ENCODE assay signal across 10 mouse cellular contexts in the genomic region with DNA sequence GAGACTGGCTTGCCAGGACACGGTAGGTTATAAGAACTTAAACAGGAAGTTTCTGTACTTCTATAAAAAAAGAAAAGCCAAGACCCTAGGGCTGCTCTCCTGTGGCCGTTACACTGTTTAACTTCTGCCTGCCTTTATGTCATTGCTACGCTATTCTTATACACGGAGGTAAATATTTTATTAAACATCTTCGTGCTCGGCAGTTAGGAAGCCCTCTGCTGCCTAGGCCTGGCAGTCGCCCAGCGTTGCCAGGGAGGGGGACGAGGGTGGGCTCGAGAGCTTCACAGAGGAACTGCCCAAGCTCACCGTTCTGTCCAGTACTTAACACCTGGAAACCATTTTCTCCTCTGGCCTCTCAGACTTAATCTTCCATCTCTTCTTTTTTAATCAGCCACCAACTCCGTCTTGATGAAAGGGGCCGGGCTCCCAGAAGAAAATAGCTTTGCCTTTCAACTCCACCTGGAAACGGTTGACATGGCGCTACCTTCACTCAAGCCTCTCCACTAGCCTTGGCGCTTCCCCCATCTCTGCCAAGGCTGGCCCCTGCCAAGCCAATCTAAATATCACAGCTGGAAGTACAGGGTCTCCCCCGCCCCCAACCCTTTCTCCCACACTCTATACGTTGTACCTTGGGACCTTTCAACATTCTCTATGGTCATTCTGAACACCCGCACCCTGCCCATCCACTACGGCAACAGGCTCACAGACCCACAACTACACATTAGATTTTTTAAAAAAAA. TPM values are rescaled to one million over a fixed set of nuclear protein-coding genes. Genes with fewer than 3 reads are reported as not detected.
A peak's percentile ranks its signal among the peaks of the same experiment; 100 is the strongest.
DNase-seq lines count a peak whose midpoint lies in the region; ATAC-seq and TF ChIP-seq lines count a peak whose summit lies in the region.
"Had no signal": no experiment of that assay in that cellular context is flagged by ENCODE, and none has a peak within 500 bp of the region (broad histone marks: within the 10 kb centered on the region; RNA-seq: fewer than 3 reads in every experiment).

No protein-coding gene starts in this region.

- peaks cover 13 to 26% of the 10 kb centered on the region in 2 experiments for H3K4me1 ChIP-seq in heart, embryonic 14.5 days (ENCODE audit: control insufficient read depth in 2 of 2, insufficient read depth in 2 of 2, low read length in 2 of 2)
- H3K4me1 ChIP-seq in E14TG2a.4 (replicated peaks; ENCODE audit: low read depth, low read length), result peaks cover 28% of the 10 kb centered on the region
- peaks cover 27% of the 10 kb centered on the region for H3K4me1 ChIP-seq in forebrain, embryonic 13.5 days
- H3K4me1 ChIP-seq in limb, embryonic 13.5 days, result peaks cover 32% of the 10 kb centered on the region

- intact Hi-C loops in heart, postnatal 10 days (cut with DNase I), result loop anchor here (1.0 to 5.0 kb wide), 6 partner anchors 95 to 511 kb away; a partner anchor contains a TSS

- ATAC-seq in heart, embryonic 14.5 days (ENCODE audit: insufficient number of reproducible peaks, insufficient read depth, low FRiP score, low read depth), result no peak
- peak; percentile 24; the same call in 1 of the 2 replicates for ATAC-seq in forebrain, embryonic 13.5 days
- peak; percentile 28; the same call in 1 of the 2 replicates for ATAC-seq in limb, embryonic 13.5 days (ENCODE audit: low FRiP score, low read depth)

- WGBS in heart, embryonic 14.5 days, result 50% methylated on average over 20 of the region's 20 CpGs
- WGBS in forebrain, embryonic 13.5 days, result 48% methylated on average over 20 of the region's 20 CpGs
- WGBS in limb, embryonic 13.5 days, result 29% methylated on average over 20 of the region's 20 CpGs

- TF ChIP-seq CTCF in E14TG2a.4 (conservative IDR thresholded peaks at IDR 0.05; ENCODE audit: low read length), result no peak

- DNase-seq in heart, postnatal 10 days, result no peak
- DNase-seq in spleen, adult 12 weeks (ENCODE audit: low spot score), result no peak
- no peak for DNase-seq in left cerebral cortex, adult 11 months (ENCODE audit: low spot score)
- DNase-seq in layer of hippocampus, postnatal 10 days (ENCODE audit: low spot score in 2 of 2), result no peak

- no peaks in the 10 kb centered on the region for H3K27me3 ChIP-seq in heart, embryonic 14.5 days (ENCODE audit: control insufficient read depth, insufficient read depth, low read length)
- H3K27me3 ChIP-seq in E14TG2a.4 (ENCODE audit: insufficient read depth, low read length), result peaks cover 2% of the 10 kb centered on the region; the same call in 1 of the 2 replicates
- no peaks in the 10 kb centered on the region for H3K27me3 ChIP-seq in forebrain, embryonic 13.5 days
- no peaks in the 10 kb centered on the region for H3K27me3 ChIP-seq in limb, embryonic 13.5 days

- H3K9me3 ChIP-seq in heart, embryonic 14.5 days (ENCODE audit: control insufficient read depth, low read length), result no peaks in the 10 kb centered on the region
- H3K9me3 ChIP-seq in E14TG2a.4 (ENCODE audit: low read length), result no peaks in the 10 kb centered on the region
- no peaks in the 10 kb centered on the region for H3K9me3 ChIP-seq in forebrain, embryonic 13.5 days (replicated peaks)
- no peaks in the 10 kb centered on the region for H3K9me3 ChIP-seq in limb, embryonic 13.5 days

- H3K4me2 ChIP-seq in heart, embryonic 14.5 days (ENCODE audit: low read length), result 0 out of 2 replicates have a peak overlapping the region, but pooled peaks have one; percentile 13
- H3K4me2 ChIP-seq in forebrain, embryonic 13.5 days, result no peak overlapping the region
- H3K4me2 ChIP-seq in limb, embryonic 13.5 days (replicated peaks), result peak overlapping the region; percentile 49

- H3K36me3 ChIP-seq in heart, embryonic 14.5 days (ENCODE audit: control insufficient read depth, insufficient read depth, low read length), result no peaks in the 10 kb centered on the region
- no peaks in the 10 kb centered on the region for H3K36me3 ChIP-seq in E14TG2a.4 (ENCODE audit: insufficient read depth, low read length)
- H3K36me3 ChIP-seq in forebrain, embryonic 13.5 days (ENCODE audit: poor library complexity, severe bottlenecking), result no peaks in the 10 kb centered on the region
- no peaks in the 10 kb centered on the region for H3K36me3 ChIP-seq in limb, embryonic 13.5 days

- peak overlapping the region in 1 of 2 experiments; percentile 45; a peak in 1 of 4 replicates for H3K27ac ChIP-seq in heart, embryonic 14.5 days (replicated peaks in 1 of 2; ENCODE audit: control insufficient read depth in 1 of 2, insufficient read depth in 1 of 2, low read depth in 2 of 2, low read length in 2 of 2)
- peak overlapping the region; percentile 35; the same call in 1 of the 2 replicates for H3K27ac ChIP-seq in forebrain, embryonic 13.5 days
- H3K27ac ChIP-seq in limb, embryonic 13.5 days, result peak overlapping the region; percentile 70
- H3K27ac ChIP-seq: macrophage had no signal

- no peak overlapping the region for H3K9ac ChIP-seq in heart, embryonic 14.5 days (ENCODE audit: low read length)
- no peak overlapping the region for H3K9ac ChIP-seq in forebrain, embryonic 13.5 days
- H3K9ac ChIP-seq in limb, embryonic 13.5 days, result peak overlapping the region; percentile 39; the same call in 1 of the 2 replicates

- H3K4me3 ChIP-seq in heart, embryonic 14.5 days (ENCODE audit: control insufficient read depth in 1 of 2, insufficient read depth in 1 of 2, low read depth in 1 of 2, low read length in 2 of 2), result no peak overlapping the region
- H3K4me3 ChIP-seq in E14TG2a.4 (replicated peaks; ENCODE audit: low read length), result peak overlapping the region; percentile 59
- no peak overlapping the region for H3K4me3 ChIP-seq in forebrain, embryonic 13.5 days
- H3K4me3 ChIP-seq in limb, embryonic 13.5 days, result 0 out of 2 replicates have a peak overlapping the region, but pooled peaks have one; percentile 2
- H3K4me3 ChIP-seq: heart, adult 2 months had no signal

RNA-seq across cellular contexts. Expression of a gene that starts 9.6 kb away (rescaled TPM):
- polyA plus RNA-seq in heart, embryonic 14.5 days (2014; fragmentation: Nextera tagmentation; extraction: Ambion mirVana), result 18.1 and 20.9 TPM in 2 replicates
- total RNA-seq in heart, postnatal 10 days (2021), result 100 to 1,000 TPM; 218 to 219 TPM
- 31.5 and 36.5 TPM in 2 replicates for polyA plus RNA-seq in forebrain, embryonic 13.5 days (2015; fragmentation: Nextera tagmentation; extraction: Ambion mirVana)
- 21.1 and 21.3 TPM in 2 replicates for polyA plus RNA-seq in limb, embryonic 13.5 days (2015; fragmentation: Nextera tagmentation; extraction: Ambion mirVana)
- total RNA-seq in layer of hippocampus, postnatal 10 days (2021), result 10 to 100 TPM; 97.4 to 97.6 TPM

Comparison
In these comparisons a context has a peak if more than half of its experiments do, and no peak if none do; other contexts are left out.
1. H3K4me3 ChIP-seq: peak in E14TG2a.4 (single experiment) and limb, embryonic 13.5 days (single experiment); none in heart, embryonic 14.5 days (0 of 2) and forebrain, embryonic 13.5 days (single experiment).